Mouse (Mus musculus) G1E (cell line): ENCODE results near the gene Gnptg. TPM values are rescaled to one million over a fixed set of nuclear protein-coding genes. Genes with fewer than 3 reads are reported as not detected.

Source experiments
- ATAC-seq: 2 replicates; pipeline ENCODE4 v1.8.0; 2016; ENCODE audit warnings: mild to moderate bottlenecking; ENCODE audit not compliant: insufficient number of reproducible peaks, poor library complexity, low FRiP score, severe bottlenecking; ENCODE audit errors: extremely low read depth
- DNase-seq: peaks from one replicate; pipeline ENCODE4 v3.0.0; 2012; ENCODE audit warnings: low spot score
- H3K27me3 ChIP-seq: 2 replicates; pipeline ENCODE4 v1.6.1; 2012; ENCODE audit warnings: mild to moderate bottlenecking, low read length, inconsistent platforms; ENCODE audit not compliant: insufficient read depth
- H3K36me3 ChIP-seq: replicated peaks from 2 replicates; pipeline ENCODE3; 2012; ENCODE audit warnings: mild to moderate bottlenecking, inconsistent platforms
- H3K4me1 ChIP-seq: 2 replicates; pipeline ENCODE4 v1.6.1; 2012; ENCODE audit warnings: low read depth, low read length, inconsistent platforms, mixed read lengths; ENCODE audit not compliant: insufficient read depth
- H3K4me3 ChIP-seq: 2 replicates; pipeline ENCODE4 v1.5.1; 2012; ENCODE audit warnings: low read depth, mild to moderate bottlenecking, inconsistent platforms, low read length, moderate library complexity, mixed read lengths
- H3K9me3 ChIP-seq: replicated peaks from 2 replicates; pipeline ENCODE4 v1.6.1; 2012; ENCODE audit warnings: inconsistent platforms
- CTCF ChIP-seq: IDR thresholded peaks from 2 replicates; pipeline ENCODE4 v1.5.1; 2012; ENCODE audit warnings: low read depth, low read length, inconsistent platforms, mixed read lengths
- GATA1 ChIP-seq: IDR thresholded peaks from 2 replicates; pipeline ENCODE4 v1.6.1; 2012; ENCODE audit warnings: borderline replicate concordance, low read length, inconsistent platforms, mixed read lengths
- GATA2 ChIP-seq: IDR thresholded peaks from 2 replicates; pipeline ENCODE4 v1.6.1; 2012; ENCODE audit warnings: low read depth, low read length, inconsistent platforms, borderline replicate concordance
- POLR2AphosphoS5 ChIP-seq: IDR thresholded peaks from 2 replicates; pipeline ENCODE4 v1.6.1; 2012; ENCODE audit warnings: low read depth, low read length, inconsistent platforms; ENCODE audit not compliant: insufficient replicate concordance
- TAL1 ChIP-seq: conservative IDR thresholded peaks from 2 replicates; pipeline ENCODE4 v1.6.1; 2012; ENCODE audit warnings: low read depth, low read length, inconsistent platforms, mixed read lengths
- polyA plus RNA-seq: library from polyadenylated mRNA; stranded (reverse); fragments of >175 nt; gene quantifications from 2 replicates; pipeline ENCODE4 v1.2.3, GENCODE M21; 2012
- total RNA-seq, 2 experiments: library from RNA; stranded (forward) in 1 of 2; stranded (reverse) in 1 of 2; fragments of 200-1000 nt in 1 of 2; fragments of >200 nt in 1 of 2; fragmentation: Nextera tagmentation in 1 of 2; gene quantifications; 2 replicates each; pipeline ENCODE4 v1.2.3; 2014 to 2017

The Gnptg gene
- total and polyA plus RNA-seq, 3 experiments, result 10.0 to 22.2 (median 11.6) TPM

GRCm38 (mm10) chr17:25202401-25202800 is 37.5 kb downstream of the Gnptg start:
- DNase-seq, result no peak
- peaks cover 85% of the 10 kb centered on the region for H3K36me3 ChIP-seq

GRCm38 (mm10) chr17:25189091-25189490 is 50.8 kb downstream of the Gnptg start:
- Histone ChIP-seq H3K4me1 (peaks cover 49% of the 10 kb centered on the region), H3K27me3 (no peaks in the 10 kb centered on the region), H3K36me3 (peaks cover 71% of the 10 kb centered on the region), H3K9me3 (no peaks in the 10 kb centered on the region), H3K4me3 (peak overlapping the region; percentile 88)
- ATAC-seq, result no peak
- DNase-seq, result no peak
- TF ChIP-seq GATA2 (no peak), GATA1 (no peak), TAL1 (no peak), CTCF (no peak), POLR2AphosphoS5 (no peak)

More at GRCm38 (mm10) chr17:25202401-25202800, 37.5 kb downstream of the Gnptg start:
- H3K4me1 ChIP-seq, result peaks cover under 1% of the 10 kb centered on the region; the same call in 1 of the 2 replicates
- ATAC-seq, result no peak
- TF ChIP-seq POLR2AphosphoS5 (no peak), TAL1 (no peak), CTCF (no peak), GATA1 (no peak), GATA2 (no peak)
- H3K9me3 ChIP-seq, result no peaks in the 10 kb centered on the region
- H3K4me3 ChIP-seq, result no peak overlapping the region
- no peaks in the 10 kb centered on the region for H3K27me3 ChIP-seq

GRCm38 (mm10) chr17:25188150-25189031 is 51.5 kb downstream of the Gnptg start, which contains the start of gene Unkl:
Gene Unkl (plus strand): TSS chr17:25188397.
- ATAC-seq (peak; percentile 35; the same call in 1 of the 2 replicates), DNase-seq (peak; percentile 78)
- H3K27me3 ChIP-seq, result no peaks in the 10 kb centered on the region
- TF ChIP-seq GATA2 (no peak), POLR2AphosphoS5 (no peak), CTCF (no peak), TAL1 (no peak), GATA1 (no peak)
- peaks cover 64% of the 10 kb centered on the region for H3K36me3 ChIP-seq
- H3K4me3 ChIP-seq, result peak within 1 kb of the TSS; percentile 88
- H3K9me3 ChIP-seq, result no peaks in the 10 kb centered on the region
- peaks cover 55% of the 10 kb centered on the region for H3K4me1 ChIP-seq

- peaks cover 58% of the 10 kb centered on the region for H3K36me3 ChIP-seq
- ATAC-seq, result no peak
- H3K4me1 ChIP-seq, result peaks cover 59% of the 10 kb centered on the region
- peak overlapping the region; percentile 88 for H3K4me3 ChIP-seq
- H3K9me3 ChIP-seq, result no peaks in the 10 kb centered on the region
- DNase-seq, result no peak
- TF ChIP-seq POLR2AphosphoS5, result no peak
- TF ChIP-seq GATA2, result no peak
- TF ChIP-seq GATA1, result no peak
- no peak for TF ChIP-seq TAL1
- no peak for TF ChIP-seq CTCF
- H3K27me3 ChIP-seq, result no peaks in the 10 kb centered on the region
Measured at GRCm38 (mm10) chr17:25187784-25188149, 52.2 kb downstream of the Gnptg start.

DNA sequence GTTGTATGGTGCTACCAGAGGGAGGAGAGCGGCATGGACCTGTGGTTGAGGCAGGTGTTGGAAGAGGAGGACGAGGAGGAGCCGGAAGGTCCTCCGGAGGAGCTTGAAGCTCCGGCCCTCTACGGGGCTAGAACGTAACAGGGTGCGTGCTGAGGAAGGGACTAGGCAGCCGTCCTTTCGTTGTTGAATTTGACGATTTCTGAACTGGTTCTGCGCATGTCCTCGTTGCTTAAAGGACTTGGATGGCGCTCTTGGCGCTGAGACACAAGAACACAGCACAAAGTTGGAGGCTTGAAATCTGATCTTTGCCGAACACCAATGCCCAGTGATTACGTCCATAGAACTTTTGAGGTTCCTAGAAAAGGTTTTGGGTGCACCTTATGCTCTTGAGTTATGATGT is 55.0 kb downstream of the Gnptg start:
- H3K9me3 ChIP-seq, result no peaks in the 10 kb centered on the region
- peak overlapping the region; percentile 90 for H3K4me3 ChIP-seq
- no peak for TF ChIP-seq TAL1
- TF ChIP-seq POLR2AphosphoS5, result no peak
- peaks cover 61% of the 10 kb centered on the region for H3K4me1 ChIP-seq
- no peak for ATAC-seq
- H3K27me3 ChIP-seq, result peaks cover 5% of the 10 kb centered on the region
- no peak for DNase-seq
- peaks cover 32% of the 10 kb centered on the region for H3K36me3 ChIP-seq

- peaks cover 28% of the 10 kb centered on the region for H3K36me3 ChIP-seq
- DNase-seq, result peak; percentile 83
- 0 out of 2 replicates have a peak, but pooled peaks have one; percentile 15 for TF ChIP-seq POLR2AphosphoS5
- TF ChIP-seq GATA2, result peak; percentile 98
- no peak for TF ChIP-seq GATA1
- H3K4me3 ChIP-seq, result peak within 1 kb of the TSS; percentile 90
- peaks cover 53% of the 10 kb centered on the region for H3K4me1 ChIP-seq
- H3K9me3 ChIP-seq, result no peaks in the 10 kb centered on the region
- H3K27me3 ChIP-seq, result peaks cover 8% of the 10 kb centered on the region
- peak; percentile 80 for ATAC-seq
Measured at GRCm38 (mm10) chr17:25184129-25184691, 55.7 kb downstream of the Gnptg start, which contains the start of gene BC003965. Gene BC003965 (plus strand): TSS chr17:25184554.

Other genes with a start within 250 kb of the Gnptg start
Only the 20 nearest of the 21 such genes appear.
- 17.7 and 37.9 TPM in 2 replicates for gene Ift140, start 224.0 kb downstream of the Gnptg start, total RNA-seq (2014; fragmentation: Nextera tagmentation)
- gene Ift140, start 224.0 kb downstream of the Gnptg start, total RNA-seq (2017), result 13.5 and 17.9 TPM in 2 replicates
- 9.6 and 9.9 TPM in 2 replicates for gene Ift140, start 224.0 kb downstream of the Gnptg start, polyA plus RNA-seq
- not detected in 2 replicates for gene Tmem204, start 156.5 kb downstream of the Gnptg start, total RNA-seq (2014; fragmentation: Nextera tagmentation)
- gene Tmem204, start 156.5 kb downstream of the Gnptg start, total RNA-seq (2017), result 0.11 and 0.17 TPM in 2 replicates
- gene Tmem204, start 156.5 kb downstream of the Gnptg start, polyA plus RNA-seq, result not detected in 2 replicates
- 6.0 and 25.6 TPM in 2 replicates for gene Telo2, start 124.2 kb downstream of the Gnptg start, total RNA-seq (2014; fragmentation: Nextera tagmentation)
- gene Telo2, start 124.2 kb downstream of the Gnptg start, total RNA-seq (2017), result 22.3 and 28.2 TPM in 2 replicates
- 34.9 and 44.0 TPM in 2 replicates for gene Telo2, start 124.2 kb downstream of the Gnptg start, polyA plus RNA-seq
- not detected in 2 replicates for gene Ptx4, start 119.4 kb downstream of the Gnptg start, total RNA-seq (2014; fragmentation: Nextera tagmentation)
- 0.33 TPM in 1 of 2 replicates, not detected in the other for gene Ptx4, start 119.4 kb downstream of the Gnptg start, total RNA-seq (2017)
- gene Ptx4, start 119.4 kb downstream of the Gnptg start, polyA plus RNA-seq, result not detected in 2 replicates
- gene Clcn7, start 106.7 kb downstream of the Gnptg start, total RNA-seq (2014; fragmentation: Nextera tagmentation), result 10.8 and 12.7 TPM in 2 replicates
- 15.7 and 17.8 TPM in 2 replicates for gene Clcn7, start 106.7 kb downstream of the Gnptg start, total RNA-seq (2017)
- 14.7 and 16.1 TPM in 2 replicates for gene Clcn7, start 106.7 kb downstream of the Gnptg start, polyA plus RNA-seq
- not detected in 2 replicates for gene Ccdc154, start 77.7 kb downstream of the Gnptg start, total RNA-seq (2014; fragmentation: Nextera tagmentation)
- 0.05 and 0.12 TPM in 2 replicates for gene Ccdc154, start 77.7 kb downstream of the Gnptg start, total RNA-seq (2017)
- not detected in 2 replicates for gene Ccdc154, start 77.7 kb downstream of the Gnptg start, polyA plus RNA-seq
- gene Gm38655, start 64.7 kb downstream of the Gnptg start, total RNA-seq (2014; fragmentation: Nextera tagmentation), result not detected in 2 replicates
- gene Gm38655, start 64.7 kb downstream of the Gnptg start, total RNA-seq (2017), result 0.52 TPM in 1 of 2 replicates, not detected in the other
- 0.05 TPM in 1 of 2 replicates, not detected in the other for gene Gm38655, start 64.7 kb downstream of the Gnptg start, polyA plus RNA-seq
- gene BC003965, start 55.6 kb downstream of the Gnptg start, total RNA-seq (2014; fragmentation: Nextera tagmentation), result 10.5 and 15.7 TPM in 2 replicates
- gene BC003965, start 55.6 kb downstream of the Gnptg start, total RNA-seq (2017), result 12.1 and 13.9 TPM in 2 replicates
- gene BC003965, start 55.6 kb downstream of the Gnptg start, polyA plus RNA-seq, result 36.9 and 44.1 TPM in 2 replicates
- 14.1 and 15.0 TPM in 2 replicates for gene Unkl, start 51.7 kb downstream of the Gnptg start, total RNA-seq (2014; fragmentation: Nextera tagmentation)
- 8.5 and 10.1 TPM in 2 replicates for gene Unkl, start 51.7 kb downstream of the Gnptg start, total RNA-seq (2017)
- gene Unkl, start 51.7 kb downstream of the Gnptg start, polyA plus RNA-seq, result 59.4 and 65.9 TPM in 2 replicates
- 15.2 and 17.6 TPM in 2 replicates for gene Tsr3, start within 50 bp of the Gnptg start, total RNA-seq (2014; fragmentation: Nextera tagmentation)
- gene Tsr3, start within 50 bp of the Gnptg start, total RNA-seq (2017), result 34.4 and 41.0 TPM in 2 replicates
- gene Tsr3, start within 50 bp of the Gnptg start, polyA plus RNA-seq, result 22.4 and 24.2 TPM in 2 replicates
- gene Baiap3, start 16.2 kb upstream of the Gnptg start, total RNA-seq (2014; fragmentation: Nextera tagmentation), result not detected in 2 replicates
- gene Baiap3, start 16.2 kb upstream of the Gnptg start, total RNA-seq (2017), result 0.17 and 0.33 TPM in 2 replicates
- gene Baiap3, start 16.2 kb upstream of the Gnptg start, polyA plus RNA-seq, result 0.06 TPM in 1 of 2 replicates, not detected in the other
- 516 and 535 TPM in 2 replicates for gene Ube2i, start 34.5 kb upstream of the Gnptg start, total RNA-seq (2014; fragmentation: Nextera tagmentation)
- gene Ube2i, start 34.5 kb upstream of the Gnptg start, total RNA-seq (2017), result 421 and 442 TPM in 2 replicates
- gene Ube2i, start 34.5 kb upstream of the Gnptg start, polyA plus RNA-seq, result 422 and 440 TPM in 2 replicates
- not detected in 2 replicates for gene Prss34, start 58.3 kb upstream of the Gnptg start, total RNA-seq (2014; fragmentation: Nextera tagmentation)
- gene Prss34, start 58.3 kb upstream of the Gnptg start, total RNA-seq (2017), result not detected in 2 replicates
- 0.06 TPM in 1 of 2 replicates, not detected in the other for gene Prss34, start 58.3 kb upstream of the Gnptg start, polyA plus RNA-seq
- not detected in 2 replicates for gene Prss28, start 68.5 kb upstream of the Gnptg start, total RNA-seq (2014; fragmentation: Nextera tagmentation)
- 0.11 TPM in 1 of 2 replicates, not detected in the other for gene Prss28, start 68.5 kb upstream of the Gnptg start, total RNA-seq (2017)
- not detected in 2 replicates for gene Prss28, start 68.5 kb upstream of the Gnptg start, polyA plus RNA-seq
- gene Prss29, start 78.5 kb upstream of the Gnptg start, total RNA-seq (2014; fragmentation: Nextera tagmentation), result not detected in 2 replicates
- gene Prss29, start 78.5 kb upstream of the Gnptg start, total RNA-seq (2017), result not detected in 2 replicates
- gene Prss29, start 78.5 kb upstream of the Gnptg start, polyA plus RNA-seq, result not detected in 2 replicates
- 0.75 TPM in 1 of 2 replicates, not detected in the other for gene Tpsab1, start 105.4 kb upstream of the Gnptg start, total RNA-seq (2014; fragmentation: Nextera tagmentation)
- 14.2 and 14.5 TPM in 2 replicates for gene Tpsab1, start 105.4 kb upstream of the Gnptg start, total RNA-seq (2017)
- 0.12 and 0.14 TPM in 2 replicates for gene Tpsab1, start 105.4 kb upstream of the Gnptg start, polyA plus RNA-seq
- gene Tpsb2, start 126.2 kb upstream of the Gnptg start, total RNA-seq (2014; fragmentation: Nextera tagmentation), result 0.58 TPM in 1 of 2 replicates, not detected in the other
- 12.9 and 15.4 TPM in 2 replicates for gene Tpsb2, start 126.2 kb upstream of the Gnptg start, total RNA-seq (2017)
- not detected in 2 replicates for gene Tpsb2, start 126.2 kb upstream of the Gnptg start, polyA plus RNA-seq
- not detected in 2 replicates for gene Tpsg1, start 129.1 kb upstream of the Gnptg start, total RNA-seq (2014; fragmentation: Nextera tagmentation)
- gene Tpsg1, start 129.1 kb upstream of the Gnptg start, total RNA-seq (2017), result 0.60 and 0.70 TPM in 2 replicates
- gene Tpsg1, start 129.1 kb upstream of the Gnptg start, polyA plus RNA-seq, result not detected in 2 replicates
- not detected in 2 replicates for gene Cacna1h, start 193.7 kb upstream of the Gnptg start, total RNA-seq (2014; fragmentation: Nextera tagmentation)
- under 0.01 and 0.22 TPM in 2 replicates for gene Cacna1h, start 193.7 kb upstream of the Gnptg start, total RNA-seq (2017)
- gene Cacna1h, start 193.7 kb upstream of the Gnptg start, polyA plus RNA-seq, result not detected in 2 replicates
- gene Tekt4, start 214.5 kb upstream of the Gnptg start, total RNA-seq (2014; fragmentation: Nextera tagmentation), result not detected in 2 replicates
- gene Tekt4, start 214.5 kb upstream of the Gnptg start, total RNA-seq (2017), result not detected in 2 replicates
- gene Tekt4, start 214.5 kb upstream of the Gnptg start, polyA plus RNA-seq, result not detected in 2 replicates